Mouse (Mus musculus) embryo, embryonic 10.5 days (tissue): Measurements from ENCODE around the gene Clca3a1.
A peak's percentile ranks its signal among the peaks of the same experiment; 100 is the strongest.
"Not testable (repeated sequence)": the region's sequence is repeated elsewhere in the genome, so short reads cannot be mapped to it uniquely, and the experiment has no call there.

Experiments used
- DNase-seq: peaks from one replicate; pipeline ENCODE4 v3.0.0-alpha.2; 2015; ENCODE audit warnings: low spot score

The Clca3a1 gene

DNA sequence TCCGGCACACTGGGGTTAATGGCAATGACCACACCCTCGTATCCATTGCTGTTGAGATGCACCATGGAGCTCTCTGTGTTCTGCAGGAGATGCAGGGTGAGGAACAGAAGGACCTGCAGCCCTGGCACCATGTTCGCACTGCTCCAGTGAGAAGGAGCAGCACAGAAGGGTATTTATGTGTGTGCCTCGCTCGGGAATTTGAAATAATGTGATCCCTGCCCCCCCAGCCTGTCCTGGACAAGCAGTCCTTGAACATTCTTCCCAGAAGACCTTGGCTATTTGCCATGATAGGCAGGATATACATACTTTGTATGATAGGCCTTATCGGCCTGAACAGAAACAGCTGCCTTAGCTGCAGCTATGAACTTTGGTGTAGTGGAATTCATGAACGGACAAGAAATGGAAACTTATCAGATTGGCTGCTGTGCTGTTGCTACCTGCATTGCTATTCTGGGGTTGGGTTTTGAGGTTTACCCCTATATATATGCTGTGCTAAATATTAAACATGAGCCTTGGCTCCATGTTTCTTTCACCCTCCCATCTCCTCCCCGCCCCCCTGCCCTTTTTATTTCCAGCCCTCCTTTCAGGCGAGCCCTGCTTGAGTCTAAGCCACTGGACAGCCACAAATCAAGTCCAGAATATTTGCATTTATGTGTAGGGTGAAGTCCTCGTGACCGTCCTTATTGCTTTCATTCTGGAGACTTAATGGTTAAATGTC lies at the start of gene Clca3a1:
TSS of gene Clca3a1 (minus strand) at position 386 of the 718 bp plus-strand sequence.
- no peak for DNase-seq

DNA sequence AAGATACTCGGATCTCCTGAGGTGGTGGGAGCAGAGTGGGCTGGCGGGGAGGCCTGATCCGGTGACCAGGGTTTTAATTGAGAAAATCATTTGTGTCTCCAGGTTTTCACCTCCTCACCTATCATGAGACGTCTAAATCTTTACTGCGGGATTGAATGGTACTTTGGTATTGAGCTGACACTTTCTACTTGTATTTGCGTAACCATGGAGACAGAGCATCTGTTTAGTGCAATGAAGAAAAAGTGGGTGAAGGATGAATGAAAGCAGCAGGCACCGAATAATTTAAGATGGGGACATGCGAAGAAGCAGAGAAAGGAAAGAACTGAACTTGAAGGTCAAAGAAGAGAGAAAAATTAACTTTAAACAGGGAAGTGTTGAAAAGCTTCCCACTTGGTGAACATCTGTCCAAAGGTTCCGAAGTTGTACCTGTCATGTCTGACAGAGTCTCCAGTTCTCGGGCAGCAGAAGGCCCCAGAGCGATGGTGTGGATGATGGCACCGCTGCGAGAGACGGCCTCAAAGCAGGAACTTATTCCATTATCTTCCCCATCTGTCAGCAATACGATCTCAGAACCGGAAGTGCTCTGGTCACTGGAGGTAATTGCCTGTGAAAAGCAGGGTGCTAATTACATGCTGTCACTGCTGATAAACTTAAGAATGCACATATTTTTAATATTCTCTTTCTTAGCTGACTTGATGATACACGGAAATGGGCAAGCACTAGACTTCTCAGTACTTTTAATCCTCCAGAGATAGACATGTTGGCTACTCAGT lies 47.6 kb upstream of the Clca3a1 start:
- not testable (repeated sequence) for DNase-seq

DNA sequence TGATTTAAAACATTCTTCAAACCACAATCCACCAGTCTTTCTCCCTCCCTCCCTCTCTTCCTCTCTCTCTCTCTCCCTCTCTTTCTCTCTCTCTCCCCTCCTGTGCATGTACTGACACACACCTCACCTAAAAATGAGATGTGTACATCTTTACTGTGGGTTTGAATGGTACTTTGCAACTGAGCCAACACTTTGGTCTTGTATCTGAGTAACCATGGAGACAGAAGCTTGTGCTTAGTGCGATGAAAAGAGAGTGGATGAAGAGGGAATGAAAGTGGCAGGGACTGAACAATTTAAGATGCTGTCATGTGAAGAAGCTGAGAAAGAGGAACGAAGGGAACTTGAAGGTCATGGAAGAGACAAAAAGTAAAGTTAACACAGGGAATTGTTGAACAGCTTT lies 45.8 kb upstream of the Clca3a1 start:
- DNase-seq = not testable (repeated sequence)

DNA sequence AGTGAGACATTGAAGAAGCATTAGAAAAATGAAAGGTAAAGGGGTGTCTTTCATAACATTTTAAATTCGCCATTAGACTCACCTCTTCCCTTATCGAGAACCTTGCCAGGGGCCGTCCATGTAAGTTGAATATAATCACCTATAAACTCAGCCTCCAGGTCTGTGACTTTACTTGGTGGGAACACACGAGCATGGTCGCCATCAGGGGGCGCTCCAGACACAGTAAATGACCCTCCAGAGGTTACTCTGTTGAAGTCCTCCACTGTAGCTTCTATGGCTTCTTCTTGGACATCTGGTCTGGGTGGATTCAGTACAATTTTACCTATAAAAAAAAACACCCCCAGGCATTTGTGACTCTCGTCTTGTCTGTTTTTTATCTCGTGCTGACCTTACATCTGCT lies 41.1 kb upstream of the Clca3a1 start:
- peak; percentile 59 for DNase-seq

DNA sequence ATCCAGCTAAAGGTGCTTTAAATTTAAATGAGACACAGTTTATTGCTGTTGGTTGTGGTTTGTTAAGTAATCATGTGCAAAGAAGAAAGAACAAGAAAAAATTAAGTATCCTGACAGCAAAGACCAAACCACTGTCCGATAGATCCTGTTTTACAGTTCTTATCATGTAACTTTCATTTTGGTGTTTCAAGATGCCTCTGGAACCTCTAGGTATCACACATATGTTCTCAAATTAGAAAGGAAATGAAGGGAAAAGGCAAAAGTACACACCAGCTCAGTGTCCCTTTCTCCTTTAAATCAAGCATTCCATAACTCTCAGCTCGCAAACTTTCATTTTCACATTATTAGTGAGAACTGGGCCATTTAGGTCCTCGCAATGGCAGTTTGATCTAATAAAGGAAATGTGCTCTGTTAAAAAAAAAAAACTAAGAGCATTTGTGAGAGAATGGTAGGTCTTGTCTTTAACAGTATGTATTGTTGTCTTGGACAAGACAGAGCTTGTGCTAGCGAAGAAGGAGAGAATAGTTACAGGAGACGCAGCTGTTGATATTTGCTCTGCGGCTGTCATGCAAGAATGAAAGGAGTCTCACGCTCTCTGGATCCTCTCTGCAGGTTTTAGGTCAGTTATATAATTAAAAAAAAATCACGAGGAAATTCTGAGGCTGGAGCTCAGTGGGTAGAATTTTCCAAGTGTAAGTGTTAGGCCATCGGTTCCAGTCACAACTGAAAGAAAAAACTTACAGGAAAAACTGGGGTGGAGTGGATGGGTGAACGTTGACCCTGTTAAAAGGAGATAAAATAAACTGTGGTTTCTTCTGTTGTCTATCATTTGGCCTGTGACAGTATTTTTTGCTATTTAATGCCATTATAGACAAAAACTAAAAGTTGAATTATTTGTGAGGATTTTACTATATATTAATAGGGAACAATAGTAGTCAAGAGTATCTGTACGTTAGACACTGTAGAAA lies 24.7 kb upstream of the Clca3a1 start:
- no peak for DNase-seq

DNA sequence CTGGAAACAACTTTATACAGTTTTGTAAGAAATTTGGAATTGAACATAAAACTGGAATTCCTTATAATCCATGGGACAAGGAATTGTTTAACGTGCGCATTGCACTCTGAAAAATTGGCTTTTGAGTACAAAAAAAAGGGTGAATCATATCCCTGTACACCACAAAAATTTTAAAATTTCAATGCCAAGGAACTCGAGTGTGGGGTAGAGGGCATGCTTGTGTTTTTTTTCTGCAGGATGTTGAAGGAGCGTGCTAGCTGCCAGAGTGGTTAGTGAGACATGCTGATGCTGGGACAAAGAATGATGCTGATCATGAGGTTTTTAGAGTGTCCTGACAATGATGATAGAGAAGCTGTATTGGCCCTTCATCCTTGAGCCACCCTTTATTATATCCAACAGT lies 4.4 kb upstream of the Clca3a1 start:
- DNase-seq = no peak

DNA sequence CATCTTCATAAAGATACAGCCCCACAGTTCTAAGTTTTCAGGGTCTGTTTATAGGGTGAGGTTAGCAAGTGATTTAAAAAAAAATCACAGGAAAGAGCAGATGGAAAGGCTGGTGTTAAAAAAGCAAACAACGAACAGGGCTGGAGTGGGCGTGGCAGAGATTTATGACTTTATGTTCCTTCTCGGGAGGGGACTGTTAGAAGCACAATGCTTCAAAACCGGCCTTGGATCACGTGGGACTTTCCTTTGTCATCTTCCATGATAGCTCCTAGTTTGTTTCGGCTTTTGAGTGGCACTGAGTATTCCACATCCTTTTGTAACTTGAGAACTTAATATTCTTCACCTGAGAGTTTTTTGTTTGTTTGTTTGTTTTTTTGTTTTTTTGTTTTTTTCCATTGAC lies 677 bp upstream of the Clca3a1 start:
- DNase-seq = peak; percentile 7

DNA sequence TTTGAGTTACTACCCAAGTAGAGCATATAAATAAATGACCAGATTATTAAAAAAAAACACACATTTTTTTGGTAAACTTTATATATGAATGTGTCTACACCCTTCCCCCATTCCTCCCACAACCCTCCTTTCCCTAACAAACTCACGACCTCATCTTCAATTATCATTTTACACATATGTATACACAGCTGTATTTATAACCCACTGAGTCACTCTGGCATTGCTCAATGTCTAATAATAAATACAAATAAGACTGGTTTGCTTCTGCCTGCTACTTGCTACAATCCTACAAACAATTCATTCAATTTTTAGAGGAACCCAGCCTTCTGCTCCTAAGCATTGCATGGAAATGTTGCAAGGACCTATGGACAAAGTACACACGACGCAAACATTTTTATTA lies 1.1 kb downstream of the Clca3a1 start:
- no peak for DNase-seq

DNA sequence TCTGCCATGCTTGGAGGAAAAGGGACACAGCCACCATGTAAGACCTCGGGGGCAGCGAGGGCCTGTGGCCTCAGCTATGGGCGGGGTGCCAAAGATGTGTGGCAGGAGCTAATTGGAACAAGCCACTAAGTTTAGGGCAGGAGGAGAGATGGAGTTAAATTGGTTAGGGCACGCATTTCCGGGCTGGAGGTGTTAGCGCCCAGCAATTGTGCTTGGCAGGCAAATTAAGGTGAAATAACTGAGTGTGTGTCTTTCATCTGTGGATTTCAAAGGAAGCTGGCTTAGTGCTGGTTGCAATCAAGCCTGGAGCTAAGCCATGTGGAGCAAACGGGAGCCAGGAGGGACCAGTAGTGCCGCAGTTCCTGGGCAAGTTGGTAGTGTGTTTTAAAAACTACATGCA lies 4.7 kb downstream of the Clca3a1 start:
- not testable (repeated sequence) for DNase-seq

DNA sequence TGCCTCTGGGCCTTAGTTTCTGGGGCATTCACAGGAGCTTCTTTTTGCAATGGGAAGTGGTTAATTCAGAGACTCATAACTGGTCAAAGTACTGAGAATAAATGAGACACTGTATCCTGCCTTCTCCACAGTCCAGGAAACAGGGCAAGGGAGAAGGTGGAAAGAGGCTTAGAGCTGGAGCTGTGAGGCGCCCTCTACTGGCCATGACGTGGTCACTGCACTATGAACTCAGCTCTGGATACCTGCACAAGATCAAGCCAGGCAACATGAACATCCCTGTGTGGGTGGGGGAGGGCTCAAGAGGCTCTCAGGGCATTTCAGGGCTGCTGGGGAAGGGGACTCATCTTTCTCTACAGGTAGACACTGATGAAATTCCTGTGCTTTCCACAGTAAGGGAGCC lies 7.7 kb downstream of the Clca3a1 start:
- peak; percentile 29 for DNase-seq

DNA sequence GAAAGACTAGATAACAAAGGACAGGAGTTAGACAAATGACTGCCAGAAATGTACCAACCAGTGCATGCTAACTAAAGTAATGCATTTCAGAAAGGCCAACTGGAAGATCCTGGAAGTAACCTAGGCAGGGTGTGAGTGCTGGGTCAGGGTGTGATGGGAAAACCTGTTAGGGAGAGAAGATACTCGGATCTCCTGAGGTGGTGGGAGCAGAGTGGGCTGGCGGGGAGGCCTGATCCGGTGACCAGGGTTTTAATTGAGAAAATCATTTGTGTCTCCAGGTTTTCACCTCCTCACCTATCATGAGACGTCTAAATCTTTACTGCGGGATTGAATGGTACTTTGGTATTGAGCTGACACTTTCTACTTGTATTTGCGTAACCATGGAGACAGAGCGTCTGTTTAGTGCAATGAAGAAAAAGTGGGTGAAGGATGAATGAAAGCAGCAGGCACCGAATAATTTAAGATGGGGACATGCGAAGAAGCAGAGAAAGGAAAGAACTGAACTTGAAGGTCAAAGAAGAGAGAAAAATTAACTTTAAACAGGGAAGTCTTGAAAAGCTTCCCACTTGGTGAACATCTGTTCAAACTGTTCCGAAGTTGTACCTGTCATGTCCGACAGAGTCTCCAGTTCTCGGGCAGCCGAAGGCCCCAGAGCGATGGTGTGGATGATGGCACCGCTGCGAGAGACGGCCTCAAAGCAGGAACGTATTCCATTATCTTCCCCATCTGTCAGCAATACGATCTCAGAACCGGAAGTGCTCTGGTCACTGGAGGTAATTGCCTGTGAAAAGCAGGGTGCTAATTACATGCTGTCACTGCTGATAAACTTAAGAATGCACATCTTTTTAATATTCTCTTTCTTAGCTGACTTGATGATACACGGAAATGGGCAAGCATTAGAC lies 11.5 kb downstream of the Clca3a1 start:
- DNase-seq = not testable (repeated sequence)

DNA sequence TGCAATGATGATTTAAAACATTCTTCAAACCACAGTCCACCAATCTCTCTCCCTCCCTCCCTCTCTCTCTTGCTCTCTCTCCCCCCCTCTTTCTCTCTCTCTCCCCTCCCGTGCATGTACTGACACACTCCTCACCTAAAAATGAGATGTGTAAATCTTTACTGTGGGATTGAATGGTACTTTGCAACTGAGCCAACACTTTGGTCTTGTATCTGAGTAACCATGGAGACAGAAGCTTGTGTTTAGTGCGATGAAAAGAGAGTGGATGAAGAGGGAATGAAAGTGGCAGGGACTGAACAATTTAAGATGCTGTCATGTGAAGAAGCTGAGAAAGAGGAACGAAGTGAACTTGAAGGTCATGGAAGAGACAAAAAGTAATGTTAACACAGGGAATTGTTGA lies 13.1 kb downstream of the Clca3a1 start:
- not testable (repeated sequence) for DNase-seq

DNA sequence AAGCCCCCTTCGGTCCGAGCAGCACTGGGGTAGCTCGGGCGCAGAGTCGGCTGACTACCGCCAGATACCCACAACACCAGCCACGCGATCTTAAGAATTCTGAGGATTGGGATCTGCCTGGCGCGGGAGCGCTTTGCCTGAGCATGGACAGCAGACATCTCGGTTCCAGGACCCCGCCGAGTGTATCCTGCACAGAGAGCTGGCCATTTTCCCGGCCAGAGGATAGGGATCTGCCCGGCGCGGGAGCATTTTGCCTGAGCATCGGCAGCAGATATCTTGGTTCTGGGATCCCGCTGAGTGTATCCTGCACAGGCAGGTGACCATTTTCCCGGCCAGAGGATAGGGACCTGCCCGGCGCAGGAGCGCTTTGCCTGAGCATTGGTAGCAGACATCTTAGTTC lies 22.4 kb downstream of the Clca3a1 start:
- DNase-seq = not testable (repeated sequence)

DNA sequence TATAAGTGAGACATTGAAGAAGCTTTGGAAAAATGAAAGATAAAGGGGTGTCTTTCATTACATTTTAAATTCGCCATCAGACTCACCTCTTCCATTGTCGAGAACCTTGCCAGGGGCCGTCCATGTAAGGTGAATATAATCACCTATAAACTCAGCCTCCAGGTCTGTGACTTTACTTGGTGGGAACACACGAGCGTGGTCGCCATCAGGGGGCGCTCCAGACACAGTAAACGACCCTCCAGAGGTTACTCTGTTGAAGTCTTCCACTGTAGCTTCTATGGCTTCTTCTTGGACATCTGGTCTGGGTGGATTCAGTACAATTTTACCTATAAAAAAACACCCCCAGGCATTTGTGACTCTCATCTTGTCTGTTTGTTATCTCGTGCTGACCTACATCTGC lies 23.9 kb downstream of the Clca3a1 start:
- DNase-seq = peak; percentile 58

DNA sequence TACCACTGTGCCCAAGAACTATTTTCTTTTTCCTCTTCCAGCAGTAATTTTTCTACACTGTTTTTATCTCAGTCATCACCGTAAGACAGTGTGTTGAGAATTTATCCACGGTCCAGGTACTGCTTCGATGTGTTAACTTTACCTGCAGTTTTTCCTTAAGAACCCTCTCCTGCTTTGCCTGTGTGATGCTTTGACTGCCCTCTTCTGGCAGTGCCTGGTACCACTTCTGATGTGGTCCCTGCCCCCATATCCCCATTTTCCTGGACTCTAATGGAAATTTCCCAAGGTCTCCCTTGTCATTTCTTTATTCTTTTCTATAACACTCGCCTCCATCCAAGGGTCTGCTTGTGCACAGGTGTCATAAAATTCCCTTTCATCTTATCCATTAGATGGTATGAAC lies 37.3 kb downstream of the Clca3a1 start:
- DNase-seq = peak; percentile 65

DNA sequence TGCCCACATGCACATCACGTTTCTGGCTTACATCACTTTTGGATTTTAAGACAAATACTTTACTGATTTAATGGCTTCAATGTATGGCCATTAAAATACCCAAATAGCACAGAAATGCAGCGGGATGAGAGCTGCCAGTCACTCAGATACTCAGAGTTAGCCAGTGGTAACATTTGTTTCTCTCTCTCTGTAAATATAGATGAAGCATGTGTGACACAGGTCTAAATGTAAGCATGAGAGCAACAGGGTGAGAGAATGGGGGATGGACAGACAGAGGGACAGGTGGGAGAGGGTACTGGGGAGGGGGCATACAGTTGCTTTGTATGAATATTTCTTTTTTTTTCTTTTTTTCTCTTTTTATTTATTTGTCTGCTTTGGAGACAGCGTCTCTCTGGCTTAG lies 38.2 kb downstream of the Clca3a1 start:
- DNase-seq = not testable (repeated sequence)

DNA sequence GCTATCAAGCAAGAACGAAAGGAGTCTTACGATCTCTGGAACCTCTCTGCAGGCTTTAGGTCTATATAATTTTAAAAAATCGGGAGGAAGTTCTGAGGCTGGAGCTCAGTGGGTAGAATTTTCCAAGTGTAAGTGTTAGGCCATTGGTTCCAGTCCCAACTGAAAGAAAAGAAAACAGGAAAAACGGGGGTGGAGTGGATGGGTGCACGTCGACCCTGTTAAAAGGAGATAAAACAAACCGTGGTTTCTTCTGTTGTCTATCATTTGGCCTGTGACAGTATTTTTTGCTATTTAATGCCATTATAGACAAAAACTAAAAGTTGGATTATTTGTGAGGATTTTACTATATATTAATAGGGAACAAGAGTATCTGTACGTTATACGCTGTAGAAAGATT lies 38.9 kb downstream of the Clca3a1 start:
- DNase-seq = no peak

DNA sequence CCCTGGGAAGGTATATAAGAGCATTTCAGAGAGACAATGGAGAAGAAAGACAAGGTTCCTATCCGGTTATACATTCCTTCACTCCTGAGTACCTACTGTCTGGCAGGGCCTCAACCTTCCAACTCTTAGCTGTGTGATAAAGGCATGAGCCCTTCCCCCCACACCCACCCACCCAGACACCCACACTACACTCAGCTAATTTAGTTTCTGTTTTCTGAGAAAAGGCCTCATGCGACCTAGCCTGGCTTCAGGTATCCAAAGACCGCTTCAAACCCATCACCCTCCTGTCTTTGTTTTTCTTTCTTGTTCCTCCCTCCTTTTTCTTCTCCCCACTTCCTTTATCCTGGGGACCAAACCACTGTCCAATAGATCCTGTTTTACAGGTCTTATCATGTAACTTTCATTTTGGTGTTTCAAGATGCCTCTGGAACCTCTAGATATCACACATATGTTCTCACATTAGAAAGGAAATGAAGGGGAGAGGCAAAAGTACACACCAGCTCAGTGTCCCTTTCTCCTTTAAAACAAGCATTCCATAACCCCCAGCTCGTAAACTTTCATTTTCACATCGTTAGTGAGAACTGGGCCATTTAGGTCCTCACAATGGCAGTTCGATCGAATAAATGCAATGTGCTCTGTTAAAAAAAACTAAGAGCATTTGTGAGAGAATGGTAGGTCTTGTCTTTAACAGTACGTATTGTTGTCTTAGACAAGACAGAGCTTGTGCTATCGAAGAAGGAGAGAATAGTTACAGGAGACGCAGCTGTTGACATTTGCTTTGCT lies 39.5 kb downstream of the Clca3a1 start:
- no peak for DNase-seq

DNA sequence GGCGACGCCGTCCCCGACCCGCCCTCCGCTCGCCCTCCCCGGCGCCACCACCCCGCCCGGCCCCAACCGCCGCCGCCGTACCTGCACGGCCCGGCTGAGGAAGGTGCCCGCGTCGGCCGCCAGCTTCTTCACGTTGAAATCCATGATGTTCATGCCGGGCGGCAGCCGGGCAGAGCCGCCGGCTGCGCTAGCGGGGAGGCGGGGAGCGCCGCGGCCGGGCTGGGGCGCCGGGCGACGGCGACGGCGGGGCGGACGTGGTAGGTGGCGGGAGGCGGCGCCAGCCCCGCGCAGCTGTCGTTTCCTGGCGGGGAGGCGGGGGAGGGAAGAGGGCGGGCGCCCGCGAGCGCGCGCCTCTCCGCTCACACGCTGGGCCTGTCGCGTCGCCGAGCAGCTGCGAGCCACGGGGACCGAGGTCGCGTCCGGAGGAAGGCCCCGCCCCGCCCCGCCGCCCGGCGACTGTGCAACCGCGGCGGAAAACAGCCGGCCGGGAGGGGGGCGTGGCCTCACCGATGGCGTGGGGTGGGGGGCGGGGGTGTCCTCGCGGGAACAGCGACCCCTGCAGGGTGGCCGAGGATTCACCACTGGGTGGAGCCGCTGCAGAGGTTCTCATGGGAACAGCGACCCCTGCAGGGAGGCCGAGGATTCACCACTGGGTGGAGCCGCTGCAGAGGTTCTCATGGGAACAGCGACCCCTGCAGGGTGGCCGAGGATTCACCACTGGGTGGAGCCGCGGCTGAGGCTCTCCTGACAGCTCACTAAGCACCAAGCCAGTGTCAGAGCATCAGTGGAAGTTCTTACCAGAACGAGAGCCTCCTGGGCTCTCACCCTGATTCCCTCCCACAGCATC lies 40.7 kb downstream of the Clca3a1 start, which contains the start of gene Sh3glb1:
TSS of gene Sh3glb1 (minus strand) at position 435 of the 847 bp plus-strand sequence.
- DNase-seq = peak; percentile 90
